Mouse (Mus musculus) megakaryocyte, embryonic 14.5 days (primary cell): ENCODE data around the gene Arfgap2. TPM values are rescaled to one million over a fixed set of nuclear protein-coding genes. Genes with fewer than 3 reads are reported as not detected.
"Not testable (repeated sequence)": the region's sequence is repeated elsewhere in the genome, so short reads cannot be mapped to it uniquely, and the experiment has no call there.

Experiments
- H3K27me3 ChIP-seq: replicated peaks from 2 replicates; pipeline ENCODE3; 2012; ENCODE audit warnings: inconsistent platforms
- H3K36me3 ChIP-seq: replicated peaks from 2 replicates; pipeline ENCODE3; 2012; ENCODE audit warnings: low read length, inconsistent platforms, mixed read lengths
- H3K4me1 ChIP-seq: 2 replicates; pipeline ENCODE4 v1.6.1; 2012; ENCODE audit warnings: inconsistent platforms
- H3K4me3 ChIP-seq: replicated peaks from 2 replicates; pipeline ENCODE3; 2012; ENCODE audit warnings: moderate library complexity, mild to moderate bottlenecking, inconsistent platforms
- H3K9me3 ChIP-seq: 2 replicates; pipeline ENCODE4 v1.6.1; 2012; ENCODE audit warnings: inconsistent platforms
- FLI1 ChIP-seq: IDR thresholded peaks from 2 replicates; pipeline ENCODE4 v1.6.1; 2012; ENCODE audit warnings: low read length, inconsistent platforms, mixed read lengths
- GATA1 ChIP-seq: IDR thresholded peaks from 3 replicates; pipeline ENCODE4 v1.6.1; 2012; ENCODE audit warnings: mixed read lengths, low read length, inconsistent platforms, borderline replicate concordance
- polyA plus RNA-seq: library from polyadenylated mRNA; stranded (reverse); fragments of >175 nt; gene quantifications from 2 replicates; pipeline ENCODE4 v1.2.3, GENCODE M21; 2012; ENCODE audit warnings: low replicate concordance; ENCODE audit not compliant: insufficient read depth

The Arfgap2 gene
- 19.6 and 28.6 TPM in 2 replicates for polyA plus RNA-seq

DNA sequence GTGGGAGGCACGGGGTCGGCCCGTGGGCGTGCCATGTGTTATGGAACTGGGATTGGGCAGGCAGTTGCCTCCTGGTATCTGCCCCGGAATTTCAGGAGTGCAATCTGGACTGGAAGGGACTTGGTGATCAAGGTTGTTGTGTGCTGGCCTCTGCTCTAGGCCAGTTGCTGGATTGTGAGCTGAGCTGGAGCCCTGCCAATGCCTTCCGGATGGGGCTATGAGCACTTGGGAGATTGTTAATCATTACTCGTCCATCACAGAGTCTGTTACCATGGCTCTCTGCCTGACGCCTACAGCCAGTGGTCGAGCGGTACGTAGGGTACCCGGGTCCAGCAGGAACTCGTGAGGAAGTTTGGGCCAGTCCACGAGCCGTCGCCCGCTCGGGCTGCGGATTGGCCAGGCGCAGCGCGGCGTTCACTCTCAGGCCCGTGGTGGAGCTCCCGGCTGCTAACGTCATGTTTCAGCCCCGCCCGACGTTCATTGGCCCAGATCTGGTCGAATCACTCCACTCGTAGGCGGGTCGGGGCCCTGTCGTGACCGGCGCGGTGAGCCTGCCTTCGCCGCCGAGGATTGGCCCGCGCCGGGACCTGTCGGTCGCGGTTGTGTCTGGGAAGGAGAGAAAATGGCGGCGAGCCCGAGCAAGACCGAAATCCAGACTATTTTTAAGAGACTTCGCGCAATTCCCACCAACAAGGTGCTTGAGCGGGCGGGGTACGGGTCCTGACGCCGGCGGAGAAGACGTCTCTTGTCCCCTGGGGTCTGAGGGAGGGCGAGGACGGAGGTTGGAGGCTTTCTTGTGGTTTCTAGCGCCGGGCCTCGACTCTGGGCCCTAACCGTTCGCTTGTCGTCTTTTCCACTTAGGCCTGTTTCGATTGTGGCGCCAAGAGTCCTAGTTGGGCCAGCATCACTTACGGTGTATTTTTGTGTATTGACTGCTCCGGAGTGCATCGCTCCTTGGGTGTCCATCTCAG is at the start of gene Arfgap2:
Gene Arfgap2 (plus strand): TSS at position 264 of the 971 bp plus-strand sequence.
- Histone ChIP-seq H3K9me3 (no peaks in the 10 kb centered on the region), H3K27me3 (peaks cover 21% of the 10 kb centered on the region), H3K36me3 (peaks cover 39% of the 10 kb centered on the region), H3K4me3 (peak within 1 kb of the TSS; percentile 96), H3K4me1 (peaks cover 45% of the 10 kb centered on the region)
- TF ChIP-seq GATA1 (no peak), FLI1 (no peak)

DNA sequence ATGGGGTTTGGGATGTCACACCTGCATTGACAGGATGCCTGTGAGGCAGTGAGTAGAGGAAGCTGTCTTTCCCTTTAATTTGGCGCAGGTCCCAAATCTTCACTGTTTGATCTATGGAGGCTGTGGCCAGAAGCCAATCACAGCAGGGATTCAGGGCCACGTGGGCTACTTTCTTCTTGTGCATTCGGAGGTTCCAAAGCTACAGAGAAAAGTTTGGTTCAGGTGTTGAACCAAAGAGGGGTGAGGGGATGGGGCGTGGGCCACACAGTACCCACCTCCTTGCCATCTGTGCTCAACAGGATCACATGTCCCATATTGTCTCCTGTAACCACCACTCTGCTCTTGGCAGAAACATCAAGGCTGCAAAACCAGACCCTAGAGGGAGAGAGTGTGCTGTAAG is 47.7 kb upstream of the Arfgap2 start:
- H3K4me1 ChIP-seq = no peaks in the 10 kb centered on the region
- no peaks in the 10 kb centered on the region for H3K9me3 ChIP-seq
- peaks cover 63% of the 10 kb centered on the region for H3K36me3 ChIP-seq
- no peaks in the 10 kb centered on the region for H3K27me3 ChIP-seq
- H3K4me3 ChIP-seq = no peak overlapping the region
- no peak for TF ChIP-seq GATA1
- TF ChIP-seq FLI1 = no peak

DNA sequence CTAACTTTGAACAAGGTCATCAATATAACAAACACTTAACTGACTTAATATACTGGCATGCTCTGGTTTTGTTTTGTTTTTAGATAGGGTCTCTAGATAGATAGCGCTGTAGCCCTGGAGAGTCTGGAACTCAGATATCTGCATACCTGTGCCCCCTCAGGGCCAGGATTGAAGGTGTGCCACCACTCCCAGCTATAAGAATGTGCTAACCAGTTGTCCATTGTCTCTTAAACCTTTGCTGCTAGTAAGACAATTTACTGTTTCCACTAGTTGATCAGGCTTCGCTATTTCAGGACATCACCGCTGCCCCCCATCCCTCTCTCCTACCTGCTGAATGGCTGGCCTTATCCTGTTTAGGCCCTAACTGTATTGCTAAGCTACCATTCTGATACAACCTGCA is 44.3 kb upstream of the Arfgap2 start:
- TF ChIP-seq FLI1 = no peak
- no peak for TF ChIP-seq GATA1
- no peaks in the 10 kb centered on the region for H3K4me1 ChIP-seq
- H3K27me3 ChIP-seq = no peaks in the 10 kb centered on the region
- peaks cover 32% of the 10 kb centered on the region for H3K36me3 ChIP-seq
- no peak overlapping the region for H3K4me3 ChIP-seq
- H3K9me3 ChIP-seq = no peaks in the 10 kb centered on the region

DNA sequence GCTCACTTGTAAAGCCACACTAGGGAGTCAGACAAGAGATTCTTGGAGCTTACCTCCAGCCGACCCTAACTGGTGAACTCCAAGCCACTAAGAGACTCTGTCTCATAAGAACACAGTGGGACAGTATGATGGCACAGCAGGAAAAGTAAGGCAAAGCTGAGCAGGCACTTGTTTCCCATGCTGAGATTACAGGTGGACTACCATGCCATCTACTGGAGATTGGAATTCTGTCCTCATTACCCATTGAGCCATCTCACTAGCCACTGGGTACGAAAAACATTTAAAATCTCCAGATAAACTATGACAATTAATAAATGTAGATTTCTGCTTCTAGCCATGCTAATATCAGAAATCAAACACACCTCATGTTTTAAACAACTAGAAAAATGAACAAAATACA is 41.2 kb upstream of the Arfgap2 start:
- TF ChIP-seq FLI1 (no peak), GATA1 (no peak)
- Histone ChIP-seq H3K4me3 (no peak overlapping the region), H3K9me3 (no peaks in the 10 kb centered on the region), H3K27me3 (no peaks in the 10 kb centered on the region), H3K36me3 (peaks cover under 1% of the 10 kb centered on the region), H3K4me1 (no peaks in the 10 kb centered on the region)

DNA sequence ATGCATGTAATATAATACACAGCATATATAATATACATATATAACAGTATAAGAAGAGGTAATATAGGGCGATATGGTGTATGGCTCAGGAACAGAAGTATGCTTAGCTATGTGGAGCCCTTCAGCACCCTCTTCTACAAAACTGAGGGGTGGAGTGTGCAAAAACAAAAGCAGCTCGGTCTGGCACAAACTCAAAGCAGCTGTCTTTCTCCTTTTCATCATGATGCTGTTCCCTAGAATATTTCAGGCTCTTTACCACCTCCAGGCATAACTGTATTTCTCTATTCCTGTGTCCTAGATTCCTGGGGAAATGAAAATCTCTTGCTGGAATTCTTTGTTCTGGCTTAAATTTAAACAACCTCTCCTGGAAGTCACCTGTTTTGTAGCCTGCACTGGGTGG is 35.0 kb upstream of the Arfgap2 start:
- Histone ChIP-seq H3K27me3 (no peaks in the 10 kb centered on the region), H3K4me3 (no peak overlapping the region), H3K36me3 (peaks cover 5% of the 10 kb centered on the region), H3K4me1 (no peaks in the 10 kb centered on the region), H3K9me3 (no peaks in the 10 kb centered on the region)
- TF ChIP-seq GATA1 (no peak), FLI1 (no peak)

DNA sequence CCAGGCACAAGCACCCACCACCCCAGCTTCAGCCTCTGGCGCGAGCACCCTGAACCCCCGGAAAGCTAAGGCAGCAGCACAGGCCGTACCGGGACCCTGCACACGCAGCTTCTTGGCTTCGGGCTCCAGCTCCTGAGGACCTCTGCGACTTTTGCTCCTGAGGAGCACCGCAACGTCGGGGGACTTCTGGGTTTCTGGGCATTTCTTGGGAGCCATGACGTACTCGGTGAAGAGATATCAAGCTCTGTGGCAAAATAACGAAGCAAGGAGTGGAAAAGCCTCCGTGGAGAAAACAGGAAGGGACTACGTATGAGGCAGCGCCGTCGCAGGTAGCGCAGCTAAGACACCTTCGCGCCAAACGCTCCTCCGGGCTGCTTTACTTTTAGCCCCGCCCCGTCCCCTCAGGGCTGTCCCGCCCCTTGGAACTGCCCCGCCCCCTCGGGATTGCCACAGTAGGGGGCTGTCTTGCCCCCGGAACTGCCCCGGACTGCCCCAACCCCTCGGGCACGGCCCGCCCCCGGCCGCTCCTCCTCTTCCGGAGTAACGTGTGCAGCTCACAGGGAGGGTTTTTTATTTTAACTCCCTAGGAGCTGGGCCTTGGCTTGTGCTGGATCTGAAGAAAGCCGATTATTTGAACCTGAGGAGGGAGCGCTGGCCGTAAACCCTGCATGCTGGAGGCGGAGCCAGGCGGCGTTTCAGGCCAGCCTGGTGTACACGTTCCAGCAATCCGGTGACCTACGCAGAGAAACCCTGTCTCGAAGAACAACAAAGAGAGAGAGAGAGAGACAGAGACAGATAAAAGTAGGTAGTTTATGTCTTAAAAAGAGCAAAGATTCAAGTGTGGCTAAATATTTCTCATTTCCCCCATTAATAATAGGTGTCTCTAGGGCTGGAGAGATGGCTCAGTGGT is 27.9 kb upstream of the Arfgap2 start, which contains the start of gene Ddb2:
Gene Ddb2 (minus strand): TSS at position 382 of the 910 bp plus-strand sequence.
- Histone ChIP-seq H3K36me3 (peaks cover 5% of the 10 kb centered on the region), H3K27me3 (no peaks in the 10 kb centered on the region), H3K4me3 (peak within 1 kb of the TSS; percentile 96), H3K4me1 (peaks cover 17% of the 10 kb centered on the region), H3K9me3 (no peaks in the 10 kb centered on the region)
- TF ChIP-seq GATA1 (no peak), FLI1 (no peak)

DNA sequence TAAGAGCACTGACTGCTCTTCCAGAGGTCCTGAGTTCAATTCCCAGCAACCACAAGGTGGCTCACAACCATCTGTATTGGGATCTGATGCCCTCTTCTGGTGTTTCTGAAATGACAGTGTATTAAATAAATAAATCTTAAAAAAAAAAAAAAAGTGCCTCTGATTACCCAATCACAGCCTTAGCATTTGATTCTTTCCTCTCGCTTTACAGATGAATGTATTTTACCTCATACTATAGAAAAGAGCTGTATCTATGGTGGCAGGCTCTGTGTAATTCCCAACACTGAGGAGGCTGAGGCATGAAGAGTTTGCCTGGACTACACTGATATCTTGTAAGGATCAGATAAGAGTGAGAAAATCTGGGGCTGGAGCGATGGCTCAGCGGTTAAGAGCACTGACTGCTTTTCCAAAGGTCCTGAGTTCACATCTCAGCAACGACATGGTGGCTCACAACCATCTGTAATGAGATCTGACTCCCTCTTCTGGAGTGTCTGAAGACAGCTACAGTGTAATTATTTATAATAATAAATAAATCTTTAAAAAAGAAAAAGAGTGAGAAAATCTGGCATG is 27.2 kb upstream of the Arfgap2 start:
- peak overlapping the region; percentile 96 for H3K4me3 ChIP-seq
- peaks cover 25% of the 10 kb centered on the region for H3K4me1 ChIP-seq

DNA sequence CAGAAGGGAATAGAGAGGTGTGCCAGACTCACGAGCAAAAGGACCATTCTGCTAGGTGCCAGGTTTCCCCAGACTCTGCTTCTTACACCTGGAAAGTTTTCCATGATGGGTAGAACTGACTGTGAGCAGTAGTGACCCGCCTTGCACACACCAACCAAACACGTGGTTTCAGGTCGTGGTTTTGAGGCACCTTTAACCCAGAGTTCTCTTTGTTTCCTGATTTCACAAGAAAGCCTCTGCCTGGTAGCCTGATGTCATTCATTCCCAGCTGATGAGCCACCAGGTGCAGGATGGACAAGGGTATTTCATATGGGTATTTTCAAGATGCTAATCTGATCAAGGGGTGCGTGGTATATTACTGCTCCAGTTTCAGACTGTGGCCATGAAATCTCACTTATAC is 22.2 kb upstream of the Arfgap2 start:
- H3K4me1 ChIP-seq = peaks cover 45% of the 10 kb centered on the region
- H3K9me3 ChIP-seq = no peaks in the 10 kb centered on the region
- no peak overlapping the region for H3K4me3 ChIP-seq
- no peaks in the 10 kb centered on the region for H3K36me3 ChIP-seq
- TF ChIP-seq GATA1 = no peak
- TF ChIP-seq FLI1 = no peak
- no peaks in the 10 kb centered on the region for H3K27me3 ChIP-seq

More for the DNA sequence above, 27.2 kb upstream of the Arfgap2 start:
- not testable (repeated sequence) for H3K9me3 ChIP-seq, H3K27me3 ChIP-seq, H3K36me3 ChIP-seq

DNA sequence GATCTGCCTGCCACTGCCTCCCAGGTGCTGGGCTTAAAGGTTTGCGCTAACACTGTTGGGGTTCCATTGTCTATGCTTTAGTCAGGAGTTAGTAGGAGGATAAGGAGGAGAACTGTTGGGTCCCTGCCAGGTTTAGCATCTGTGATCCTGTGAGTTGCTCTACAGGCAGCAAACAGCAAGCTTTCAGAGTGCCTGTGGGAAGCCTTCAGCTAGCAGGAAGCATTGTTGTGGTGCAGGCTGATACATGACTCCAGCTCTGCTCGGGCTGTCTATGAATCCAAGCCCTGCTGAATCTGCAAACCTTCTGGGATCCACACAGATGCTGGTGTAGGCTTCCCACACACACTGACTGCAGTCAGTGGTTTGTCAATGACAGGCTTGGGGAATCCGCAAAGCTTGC is 21.4 kb upstream of the Arfgap2 start:
- Histone ChIP-seq H3K9me3 (no peaks in the 10 kb centered on the region), H3K27me3 (no peaks in the 10 kb centered on the region), H3K4me1 (peaks cover 47% of the 10 kb centered on the region), H3K36me3 (no peaks in the 10 kb centered on the region), H3K4me3 (peak overlapping the region; percentile 56)
- TF ChIP-seq GATA1 = no peak
- TF ChIP-seq FLI1 = no peak
